Mouse (Mus musculus): ENCODE measurements at regions not wholly inside any gene's neighbourhood (a gene's known extent, or its start where the extent isn't known, plus 50 kb on each side); places are given as distances from the start of the nearest gene placed in this dataset.

GRCm38 (mm10) chr12:17113465-17114177 lies 63.1 kb downstream of the Kcnf1 start:
- DNase-seq (ENCODE audit: low spot score in 2 of 2): no peak

DNA sequence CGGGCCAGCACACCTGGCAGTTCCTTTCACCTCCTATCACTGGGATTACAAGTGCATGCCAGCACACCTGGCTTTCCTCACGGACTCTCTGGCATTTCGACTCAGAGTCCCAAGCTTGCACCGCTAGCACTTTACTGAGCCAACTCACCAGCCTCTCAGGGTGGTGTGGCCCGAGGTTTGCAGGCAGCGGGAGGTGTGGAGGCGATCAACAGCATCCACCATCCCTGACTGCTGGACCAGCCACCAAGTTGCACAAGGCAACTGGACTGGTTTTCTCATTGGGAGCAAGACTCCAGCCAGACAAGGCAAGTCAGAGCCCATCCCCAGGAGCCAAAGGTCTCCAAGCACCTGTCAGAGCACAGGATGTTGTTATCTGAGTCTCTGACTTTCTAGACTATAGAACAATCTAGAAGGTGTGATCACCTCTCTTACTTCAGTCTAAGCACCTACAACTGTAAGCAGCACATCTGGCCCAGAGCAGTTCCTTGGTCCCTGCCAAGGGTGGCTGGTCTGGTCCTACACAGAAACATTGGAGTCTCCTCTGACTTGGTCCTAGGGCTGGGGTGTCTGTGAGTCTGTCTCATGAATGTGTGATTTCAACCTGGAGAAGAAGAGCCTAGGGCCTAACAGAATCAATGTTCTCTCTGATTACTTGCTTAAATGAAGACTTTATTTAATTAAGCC lies 63.8 kb downstream of the Kcnf1 start:
- no peak for DNase-seq (ENCODE audit: low spot score in 2 of 2)

DNA sequence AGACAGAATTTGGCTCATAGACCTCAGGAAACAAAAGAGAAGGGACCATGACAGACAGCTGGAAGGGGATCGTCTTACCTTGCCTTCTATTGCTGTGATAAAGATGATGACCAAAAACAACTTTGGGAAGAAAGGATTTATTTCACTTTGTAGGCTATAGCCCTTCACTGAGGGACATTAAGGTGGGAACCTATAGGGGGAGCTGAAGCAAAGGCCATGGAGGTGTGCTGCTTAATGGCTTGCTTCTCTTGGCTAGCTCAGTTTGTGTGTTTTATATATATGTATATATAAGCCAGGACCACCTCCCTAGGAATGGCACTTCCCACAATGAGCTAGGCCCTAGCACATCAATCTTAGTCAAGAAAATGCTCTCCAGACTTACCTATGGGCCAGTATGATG lies 70.5 kb downstream of the Kcnf1 start:
- no peak for DNase-seq (ENCODE audit: low spot score in 2 of 2)

- no peak for DNase-seq (ENCODE audit: low spot score in 2 of 2)
Measured at GRCm38 (mm10) chr12:17105057-17105712, 71.5 kb downstream of the Kcnf1 start.

DNA sequence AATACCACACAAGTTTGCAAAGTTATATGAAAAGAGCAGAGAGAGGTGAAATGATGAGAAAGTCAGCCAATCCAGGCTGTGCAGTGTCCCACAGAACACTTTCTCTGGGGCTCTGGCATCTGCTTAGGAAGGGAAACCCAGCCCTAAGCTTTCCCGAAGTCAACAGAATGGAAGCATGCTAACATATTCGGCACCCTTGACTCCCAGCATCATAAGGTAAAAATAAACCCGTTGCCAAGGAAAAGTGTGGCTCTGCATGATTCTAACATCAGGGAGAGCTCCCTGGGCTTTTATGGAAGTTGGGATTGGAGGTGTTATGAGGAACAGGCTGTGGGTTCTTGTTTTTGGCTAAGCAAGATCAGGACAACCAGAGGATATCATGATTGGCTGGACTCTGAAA lies 74.8 kb downstream of the Kcnf1 start:
- no peak for DNase-seq (ENCODE audit: low spot score in 2 of 2)

DNA sequence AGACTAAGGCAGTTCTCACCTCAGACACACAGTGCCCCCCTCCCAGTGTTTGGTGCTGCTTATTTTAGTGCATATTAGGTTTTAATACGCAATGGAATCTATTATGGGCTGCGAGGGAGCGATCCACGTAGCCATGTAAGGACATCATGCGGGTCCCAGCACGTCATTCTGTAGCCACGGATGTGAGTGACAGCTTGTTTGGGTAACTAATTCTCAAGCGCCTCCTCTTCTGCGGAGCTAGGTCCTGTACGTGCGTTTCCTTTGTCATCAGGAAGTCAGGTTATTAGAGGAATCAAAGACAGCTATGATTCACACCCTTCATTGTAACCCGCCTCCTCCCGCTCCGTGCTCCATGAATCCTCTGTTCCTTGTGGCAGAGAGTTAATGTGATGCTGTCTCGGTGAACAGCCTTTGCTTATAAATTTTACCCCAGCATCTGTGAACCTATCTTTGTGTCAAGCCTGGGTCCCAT lies 78.9 kb downstream of the Kcnf1 start:
- DNase-seq (ENCODE audit: low spot score in 2 of 2): peak in 1 of 2 experiments; percentile 43

- DNase-seq (ENCODE audit: low spot score in 2 of 2): no peak
Measured at GRCm38 (mm10) chr12:17094758-17095157, 81.9 kb downstream of the Kcnf1 start.

- no peak for DNase-seq (ENCODE audit: low spot score in 2 of 2)
Measured at GRCm38 (mm10) chr12:17093772-17094171, 82.2 kb upstream of the 2410004P03Rik start.

DNA sequence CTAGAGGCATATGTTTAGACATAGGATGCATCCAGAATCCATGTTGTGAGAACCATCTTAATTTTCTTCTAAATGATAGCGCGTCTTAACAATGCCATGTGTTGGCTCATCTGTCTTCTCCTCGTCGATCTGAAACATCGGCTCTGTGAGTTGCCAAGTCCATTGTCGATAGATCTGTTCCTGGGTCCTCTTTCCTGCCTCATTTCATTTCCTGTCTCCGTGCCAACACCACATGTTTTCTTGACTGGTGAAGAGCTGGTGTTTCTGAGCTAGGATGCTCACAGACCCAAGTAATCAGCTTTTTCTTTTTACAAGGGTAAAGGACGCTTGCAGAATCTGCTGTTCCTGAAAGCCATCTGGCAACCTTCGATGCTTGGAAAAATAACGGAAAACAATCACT lies 79.5 kb upstream of the 2410004P03Rik start:
- DNase-seq (ENCODE audit: low spot score in 2 of 2): peak; percentile 46 to 51

GRCm38 (mm10) chr12:17089710-17090339 lies 78.3 kb upstream of the 2410004P03Rik start:
- DNase-seq (ENCODE audit: low spot score in 2 of 2): no peak

- no peak for DNase-seq (ENCODE audit: low spot score in 2 of 2)
Measured at GRCm38 (mm10) chr12:17087388-17087787, 75.9 kb upstream of the 2410004P03Rik start.

- no peak for DNase-seq (ENCODE audit: low spot score in 2 of 2)
Measured at GRCm38 (mm10) chr12:17085209-17085574, 73.7 kb upstream of the 2410004P03Rik start.

GRCm38 (mm10) chr12:17084499-17085208 lies 73.1 kb upstream of the 2410004P03Rik start:
- no peak for DNase-seq (ENCODE audit: low spot score in 2 of 2)

DNA sequence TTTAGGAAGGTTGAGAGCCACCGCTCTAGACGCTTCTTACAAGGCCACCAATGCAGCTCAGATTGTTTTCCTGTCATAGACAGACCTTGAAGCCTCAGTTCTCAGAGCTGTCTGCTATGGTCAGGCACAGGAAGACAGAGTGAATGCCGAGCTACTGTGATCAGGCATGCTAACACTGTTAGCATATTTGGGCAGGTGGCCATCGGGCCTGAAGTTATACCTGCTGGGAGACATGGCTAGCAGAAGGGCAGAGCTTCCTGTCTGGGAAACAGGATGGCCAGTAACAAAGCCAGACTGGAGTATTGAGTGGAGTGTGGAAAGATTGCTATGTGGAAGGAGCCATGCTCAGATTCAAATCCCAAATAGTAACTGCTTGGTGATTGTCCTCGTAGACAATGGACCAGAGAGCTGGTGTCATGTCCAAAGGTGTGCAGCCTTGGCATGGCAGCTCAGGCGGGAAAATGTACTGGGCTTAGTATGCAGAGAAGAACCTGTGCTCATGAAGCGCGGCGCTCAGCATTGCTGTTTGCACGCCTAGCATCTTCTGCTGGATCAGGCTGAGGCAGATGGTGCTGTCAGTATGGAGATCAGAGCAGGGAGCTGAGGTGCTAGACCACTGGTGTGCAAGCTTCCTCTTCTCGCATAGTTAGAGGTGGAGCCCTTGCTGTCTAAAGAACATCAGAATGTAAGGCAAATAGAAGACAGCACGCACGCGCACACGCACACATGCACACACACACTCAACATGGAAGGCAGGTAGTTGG lies 60.3 kb upstream of the 2410004P03Rik start:
- no peak for DNase-seq (ENCODE audit: low spot score in 2 of 2)

GRCm38 (mm10) chr12:17069808-17070207 lies 58.3 kb upstream of the 2410004P03Rik start:
- peak; percentile 76 to 78 for DNase-seq (ENCODE audit: low spot score in 2 of 2)

DNA sequence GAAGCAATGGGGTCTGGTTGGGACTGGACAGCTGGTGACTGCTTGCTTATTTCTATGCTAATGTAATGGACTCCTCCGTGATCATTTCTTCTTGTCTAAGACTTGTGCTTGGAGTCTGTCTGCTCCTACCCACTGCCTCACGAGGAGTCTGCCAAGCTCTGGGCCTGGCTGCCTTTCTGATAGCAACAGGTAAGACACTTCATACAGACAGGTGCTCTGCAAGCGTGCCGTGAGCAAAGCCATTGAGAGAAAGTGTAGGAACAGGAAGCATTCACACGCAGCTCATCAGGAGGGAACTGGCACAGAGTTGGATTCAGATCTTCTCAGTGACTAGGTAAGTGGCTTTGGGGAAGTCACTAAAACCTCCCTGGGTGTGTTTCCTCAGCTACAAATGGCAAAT lies 57.6 kb upstream of the 2410004P03Rik start:
- no peak for DNase-seq (ENCODE audit: low spot score in 2 of 2)

DNA sequence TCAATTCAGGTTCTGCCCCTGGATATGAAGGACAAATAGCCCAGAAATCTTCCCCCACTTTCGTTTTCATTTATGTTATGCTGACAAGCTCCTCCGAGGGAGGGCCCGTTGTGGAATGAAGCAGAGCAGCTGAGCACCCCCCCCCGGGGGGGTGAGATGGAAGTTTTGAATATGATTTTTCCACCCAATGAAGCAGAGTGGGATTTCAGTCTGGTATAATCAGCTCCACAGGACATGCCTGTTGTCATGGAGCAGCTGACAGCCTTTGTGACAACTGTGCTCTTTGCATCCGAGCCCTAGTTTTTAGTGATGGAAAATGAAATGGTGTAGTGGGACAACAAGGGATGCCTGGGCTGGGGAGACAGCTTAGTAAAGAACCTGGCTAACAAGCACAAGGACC lies 52.4 kb upstream of the 2410004P03Rik start:
- peak in 1 of 2 experiments; percentile 47 for DNase-seq (ENCODE audit: low spot score in 2 of 2)

All from layer of hippocampus, postnatal 10 days (tissue).